Mouse (Mus musculus) stomach, postnatal 0 days (tissue): Measurements from ENCODE around the gene Slc44a1. TPM values are rescaled to one million over a fixed set of nuclear protein-coding genes. Genes with fewer than 3 reads are reported as not detected.

Experiments
- ATAC-seq: fragments of 200-750 bp; cut with Nextera tagmentation; 2 replicates; pipeline ENCODE4 v1.8.0; 2017; ENCODE audit not compliant: low FRiP score, low TSS enrichment
- DNase-seq: peaks from one replicate; pipeline ENCODE4 v3.0.0-alpha.2; 2016; ENCODE audit warnings: low spot score
- H3K27ac ChIP-seq: fragments of 300-500 bp; sonication (generic); replicated peaks from 2 replicates; pipeline ENCODE4 v1.5.1; 2014; ENCODE audit warnings: mild to moderate bottlenecking, control low read depth
- H3K27me3 ChIP-seq: fragments of 300-500 bp; sonication (generic); 2 replicates; pipeline ENCODE4 v1.6.1; 2014; ENCODE audit warnings: low read length; ENCODE audit not compliant: control insufficient read depth, insufficient read depth
- H3K36me3 ChIP-seq: fragments of 300-500 bp; sonication (generic); 2 replicates; pipeline ENCODE4 v1.6.1; 2014; ENCODE audit warnings: low read length, mixed read lengths; ENCODE audit not compliant: control insufficient read depth, insufficient read depth
- H3K4me1 ChIP-seq: fragments of 300-500 bp; sonication (generic); replicated peaks from 2 replicates; pipeline ENCODE4 v1.6.1; 2014; ENCODE audit warnings: antibody characterized with exemption; ENCODE audit not compliant: control insufficient read depth, insufficient read depth
- H3K4me2 ChIP-seq: fragments of 300-500 bp; sonication (generic); replicated peaks from 2 replicates; pipeline ENCODE4 v1.6.1; 2014; ENCODE audit warnings: low read depth, mild to moderate bottlenecking, control low read depth, moderate library complexity
- H3K4me3 ChIP-seq: fragments of 300-500 bp; sonication (generic); 2 replicates; pipeline ENCODE4 v1.5.1; 2014; ENCODE audit warnings: low read depth, low read length, control low read depth
- H3K9ac ChIP-seq: fragments of 300-500 bp; sonication (generic); 2 replicates; pipeline ENCODE4 v1.6.1; 2014; ENCODE audit warnings: mild to moderate bottlenecking, low read length, control low read depth, mixed read lengths
- H3K9me3 ChIP-seq: fragments of 300-500 bp; sonication (generic); 2 replicates; pipeline ENCODE4 v1.6.1; 2016; ENCODE audit warnings: low read length; ENCODE audit not compliant: control insufficient read depth
- CTCF ChIP-seq: IDR thresholded peaks from 2 replicates; pipeline ENCODE4 v1.5.1; 2016; ENCODE audit warnings: antibody characterized with exemption, low read depth, mild to moderate bottlenecking, moderate library complexity
- EP300 ChIP-seq: optimal IDR thresholded peaks from 2 replicates; pipeline ENCODE3; 2016; ENCODE audit warnings: antibody characterized with exemption
- WGBS: fragments of 180-500 bp; shearing (Covaris S2); extraction: QIAGEN DNeasy Blood & Tissue Kit; methylation state at CpG from one replicate; pipeline ENCODE4 v1.1.7; 2014; 5-methylcytosine and 5-hydroxymethylcytosine counted together
- polyA plus RNA-seq: library from polyadenylated mRNA; unstranded; fragments of >200 nt; fragmentation: Nextera tagmentation; extraction: Ambion mirVana; gene quantifications from 2 replicates; pipeline ENCODE4 v1.2.1, GENCODE M21; 2015

The Slc44a1 gene
- polyA plus RNA-seq, 1 experiment from 2014 or later = 31.9 TPM

DNA sequence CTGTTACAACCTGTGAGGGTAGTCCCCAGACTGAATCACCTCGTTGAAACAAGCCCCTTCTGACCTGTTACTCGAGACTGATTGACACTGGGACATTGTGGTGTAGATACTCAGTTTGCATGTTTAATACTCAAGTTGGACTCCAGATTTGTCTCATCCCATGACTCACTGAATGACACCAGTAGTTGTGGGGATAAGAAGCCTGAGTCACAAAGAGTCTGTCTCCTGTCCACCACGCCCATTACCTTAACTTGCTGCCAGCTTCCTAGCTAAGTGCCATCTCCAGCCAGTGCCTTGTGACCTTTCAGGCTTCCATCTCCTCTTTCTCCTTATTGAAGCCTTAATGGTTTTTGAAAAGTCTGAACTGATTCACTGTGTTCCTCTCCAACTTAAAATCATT, 6.0 kb downstream of the Slc44a1 start:
- no peak overlapping the region for H3K9ac ChIP-seq
- ATAC-seq = no peak
- 69% methylated on average over 3 of the region's 3 CpGs for WGBS
- H3K27ac ChIP-seq = no peak overlapping the region; the same call in 1 of the 2 replicates
- no peaks in the 10 kb centered on the region for H3K36me3 ChIP-seq
- peak; percentile 5 for DNase-seq
- no peak for TF ChIP-seq EP300
- no peak for TF ChIP-seq CTCF
- H3K4me3 ChIP-seq = no peak overlapping the region
- H3K9me3 ChIP-seq = no peaks in the 10 kb centered on the region
- H3K4me2 ChIP-seq = no peak overlapping the region
- H3K27me3 ChIP-seq = no peaks in the 10 kb centered on the region
- H3K4me1 ChIP-seq = no peaks in the 10 kb centered on the region

DNA sequence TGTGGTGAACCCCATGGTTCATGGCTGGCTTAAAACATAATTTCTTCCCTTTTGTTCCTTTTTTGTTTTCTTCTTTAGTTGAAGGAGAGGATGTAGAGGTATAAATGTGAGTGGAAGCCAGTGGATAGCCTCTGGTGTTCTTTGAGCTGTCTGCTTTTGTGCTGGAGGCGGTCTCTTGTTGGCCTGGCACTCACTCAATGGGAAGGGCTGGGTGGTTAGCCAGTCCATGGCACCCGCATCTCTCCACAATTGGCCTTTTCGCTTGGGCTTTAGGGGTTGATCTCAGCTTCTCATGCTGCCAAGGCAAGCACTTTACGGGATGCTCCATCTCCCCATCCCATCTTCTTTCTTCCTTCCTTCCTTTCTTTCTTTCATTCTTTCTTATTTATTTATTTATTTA, 7.6 kb downstream of the Slc44a1 start:
- Histone ChIP-seq H3K9me3 (no peaks in the 10 kb centered on the region), H3K27ac (no peak overlapping the region), H3K4me3 (no peak overlapping the region), H3K9ac (no peak overlapping the region), H3K27me3 (no peaks in the 10 kb centered on the region), H3K36me3 (no peaks in the 10 kb centered on the region), H3K4me2 (no peak overlapping the region), H3K4me1 (no peaks in the 10 kb centered on the region)
- TF ChIP-seq EP300 (no peak), CTCF (no peak)
- DNase-seq (no peak), ATAC-seq (no peak)
- 94% methylated on average over 4 of the region's 4 CpGs for WGBS

DNA sequence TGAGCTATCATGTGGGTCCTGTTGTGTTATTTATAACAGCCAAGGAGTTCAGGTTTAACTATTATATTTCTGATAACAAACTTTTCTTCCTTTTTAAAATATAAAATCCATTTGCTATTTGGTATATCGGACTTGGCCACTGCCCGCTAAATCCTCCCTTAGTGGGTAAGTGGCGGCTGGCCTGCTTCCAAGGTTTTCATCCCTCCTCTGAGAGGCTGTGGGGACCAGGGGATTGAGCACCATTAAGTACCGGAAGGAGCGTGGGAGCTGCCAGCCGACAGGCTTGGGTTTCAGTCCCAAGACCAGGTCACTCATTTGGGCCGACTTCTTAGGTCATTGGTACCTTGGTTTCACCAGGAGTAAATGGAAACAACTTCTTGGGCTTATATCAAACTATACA, 10.5 kb downstream of the Slc44a1 start:
- Histone ChIP-seq H3K4me3 (no peak overlapping the region), H3K9ac (no peak overlapping the region), H3K9me3 (no peaks in the 10 kb centered on the region), H3K4me1 (no peaks in the 10 kb centered on the region), H3K4me2 (no peak overlapping the region), H3K36me3 (no peaks in the 10 kb centered on the region), H3K27me3 (no peaks in the 10 kb centered on the region), H3K27ac (no peak overlapping the region)
- ATAC-seq = no peak
- DNase-seq = no peak
- no peak for TF ChIP-seq CTCF
- no peak for TF ChIP-seq EP300
- 78% methylated on average over 7 of the region's 7 CpGs for WGBS

DNA sequence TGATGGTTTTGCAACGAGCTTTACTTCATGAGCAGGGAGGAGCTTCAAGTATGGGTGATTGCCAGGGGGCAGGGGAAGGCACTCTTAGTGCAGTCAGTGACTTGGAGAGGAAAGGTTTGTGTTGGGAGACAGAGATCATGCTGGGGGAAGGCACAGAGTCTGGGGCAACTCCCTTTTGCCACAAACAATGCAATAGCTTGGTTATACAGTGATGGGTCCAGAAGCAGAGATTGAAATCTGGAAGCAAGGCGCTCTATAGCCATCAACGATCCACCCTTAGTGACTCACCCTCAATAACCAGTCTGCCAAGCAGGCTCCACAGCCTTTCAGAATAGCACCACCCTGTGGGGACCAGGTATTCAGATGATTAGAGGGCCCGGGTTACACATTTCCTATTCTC, 11.7 kb downstream of the Slc44a1 start:
- Histone ChIP-seq H3K4me2 (no peak overlapping the region), H3K4me1 (no peaks in the 10 kb centered on the region), H3K27ac (peak overlapping the region; percentile 30), H3K36me3 (no peaks in the 10 kb centered on the region), H3K9me3 (no peaks in the 10 kb centered on the region), H3K4me3 (no peak overlapping the region), H3K27me3 (no peaks in the 10 kb centered on the region), H3K9ac (no peak overlapping the region)
- DNase-seq = peak; percentile 62
- peak; percentile 79 for TF ChIP-seq CTCF
- TF ChIP-seq EP300 = no peak
- 26% methylated on average over 4 of the region's 4 CpGs for WGBS
- ATAC-seq = peak; percentile 88

GRCm38 (mm10) chr4:53452457-53452856, 12.2 kb downstream of the Slc44a1 start:
- H3K9ac ChIP-seq = no peak overlapping the region
- no peaks in the 10 kb centered on the region for H3K36me3 ChIP-seq
- H3K4me1 ChIP-seq = no peaks in the 10 kb centered on the region
- no peak overlapping the region for H3K4me2 ChIP-seq
- no peaks in the 10 kb centered on the region for H3K27me3 ChIP-seq
- TF ChIP-seq CTCF = no peak
- no peak for TF ChIP-seq EP300
- 62% methylated on average over 1 of the region's 1 CpGs for WGBS
- no peak overlapping the region for H3K27ac ChIP-seq
- no peak overlapping the region for H3K4me3 ChIP-seq
- ATAC-seq (no peak), DNase-seq (no peak)
- H3K9me3 ChIP-seq = no peaks in the 10 kb centered on the region

GRCm38 (mm10) chr4:53452976-53453889, 13.0 kb downstream of the Slc44a1 start:
- ATAC-seq (no peak), DNase-seq (no peak)
- Histone ChIP-seq H3K4me2 (no peak overlapping the region), H3K27ac (no peak overlapping the region), H3K27me3 (no peaks in the 10 kb centered on the region), H3K4me1 (no peaks in the 10 kb centered on the region), H3K4me3 (no peak overlapping the region), H3K9me3 (no peaks in the 10 kb centered on the region), H3K36me3 (no peaks in the 10 kb centered on the region), H3K9ac (no peak overlapping the region)
- TF ChIP-seq EP300 = no peak
- no peak for TF ChIP-seq CTCF
- 50% methylated on average over 10 of the region's 10 CpGs for WGBS
